Mouse (Mus musculus) adrenal gland (tissue): ENCODE data around the gene Wwc2.

Experiments
- intact Hi-C: fragments of 180-260 bp; cut with DNase I; formaldehyde crosslinking; loops from one replicate; pipeline ENCODE4 v1.15.1; 2025

Gene Wwc2

DNA sequence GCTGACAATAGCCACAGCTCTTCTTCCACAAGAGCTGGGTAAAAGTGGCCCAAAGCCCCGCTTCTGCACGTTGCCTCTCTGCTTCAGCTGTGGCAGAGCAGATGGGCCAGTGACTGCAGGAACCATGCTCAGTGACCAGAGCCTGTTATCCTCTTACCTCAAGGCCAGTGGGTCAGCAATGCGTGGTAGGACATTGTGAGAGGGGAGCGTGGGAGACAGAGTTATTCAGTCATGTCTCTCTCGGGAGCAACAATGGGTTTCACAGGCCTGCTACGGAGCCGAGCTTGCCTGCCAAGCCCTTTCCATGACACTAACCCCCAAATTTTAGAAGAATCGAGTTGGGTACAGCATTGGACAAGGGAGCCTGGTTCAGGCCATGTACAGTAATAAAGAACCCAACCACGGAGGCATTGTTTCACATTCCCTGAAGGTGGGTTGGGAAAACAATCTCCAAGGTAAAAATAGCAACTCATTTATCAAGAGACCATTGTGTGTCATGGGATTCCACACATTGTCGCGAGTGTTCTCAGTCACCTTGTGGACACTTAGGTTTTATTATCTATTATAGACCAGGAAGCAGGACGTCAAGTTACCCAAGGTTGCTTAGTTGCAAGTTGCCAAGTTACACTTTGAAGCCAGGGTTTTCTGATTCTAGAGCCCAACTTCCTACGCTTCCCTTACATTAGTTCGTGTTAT lies 180.6 kb downstream of the Wwc2 start:
- intact Hi-C loops = no loop called here

DNA sequence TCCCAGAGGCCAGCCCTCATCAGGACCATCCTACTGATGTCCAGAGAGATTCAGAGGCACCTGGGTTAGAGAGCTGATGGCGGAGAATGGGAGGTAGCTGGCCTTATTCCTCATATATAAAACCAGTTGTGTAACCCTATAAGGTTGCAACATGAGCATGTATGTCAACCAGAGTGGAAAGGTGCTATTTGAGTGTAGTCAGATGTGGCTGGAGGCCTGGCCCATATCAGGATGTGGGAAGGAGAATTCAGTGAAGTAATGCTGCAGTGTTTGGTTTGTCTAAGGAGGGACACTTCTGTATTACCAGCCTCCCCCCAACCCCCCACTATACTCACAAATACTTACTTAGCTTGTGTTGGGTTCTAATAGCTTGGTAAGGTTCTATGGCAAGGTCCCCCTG lies 186.5 kb downstream of the Wwc2 start:
- intact Hi-C loops = no loop called here

DNA sequence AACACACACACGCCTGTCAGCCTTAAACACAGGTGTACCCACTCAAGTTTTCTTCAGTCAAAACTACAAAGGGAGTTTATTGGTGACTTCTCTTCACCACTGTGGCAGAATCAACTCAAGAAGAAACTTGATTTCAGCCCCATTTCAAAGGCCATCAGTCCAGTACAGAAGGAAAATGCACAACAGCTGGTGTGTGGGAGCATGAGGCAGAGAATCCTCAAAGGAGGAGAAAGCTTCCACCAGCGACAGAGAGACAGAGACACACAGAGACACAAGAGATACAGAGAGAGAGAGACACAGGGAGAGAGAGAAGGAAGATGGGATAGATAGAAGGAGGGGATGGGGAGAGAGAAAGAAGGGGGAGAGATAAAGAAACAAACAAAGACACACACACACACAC lies 188.4 kb downstream of the Wwc2 start:
- intact Hi-C loops = no loop called here

DNA sequence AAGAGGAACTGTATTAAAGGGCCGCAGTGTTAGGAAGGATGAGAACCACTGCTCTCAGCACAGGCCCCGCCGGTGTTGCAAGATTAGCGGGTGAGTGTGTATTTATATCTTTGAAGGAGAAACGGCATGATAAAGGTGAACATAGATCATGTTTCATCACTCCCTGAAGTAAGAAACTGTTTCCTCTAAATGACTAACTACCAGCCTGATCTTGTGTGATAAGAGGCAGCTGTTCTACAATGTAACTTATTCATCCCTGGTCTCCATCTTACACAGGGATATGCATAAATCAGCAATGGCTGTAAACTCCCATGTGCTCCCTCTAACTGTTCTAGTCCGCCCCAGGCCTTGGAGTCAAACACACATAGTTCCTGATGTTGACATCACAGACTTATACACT lies 191.3 kb downstream of the Wwc2 start:
- intact Hi-C loops = no loop called here

DNA sequence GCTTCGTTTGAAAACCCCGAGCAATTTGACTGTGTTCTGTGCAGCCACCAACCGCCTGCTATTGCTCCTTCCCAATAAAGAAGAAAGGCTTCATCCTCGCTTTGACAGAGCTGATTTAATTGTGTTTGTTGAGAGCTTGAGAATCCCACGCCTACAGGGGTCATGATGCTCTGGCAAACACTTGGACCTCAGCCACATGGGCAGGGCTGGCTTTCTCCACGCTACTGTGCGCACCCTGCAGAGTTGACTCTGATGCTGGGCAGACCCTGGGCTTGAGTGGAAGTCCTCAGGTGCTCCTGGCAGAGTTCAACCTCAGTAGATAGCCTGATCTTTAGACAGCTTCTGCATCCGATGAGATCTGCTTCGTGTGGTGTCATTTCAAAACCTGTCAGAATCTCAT lies 198.7 kb downstream of the Wwc2 start:
- intact Hi-C loops = no loop called here

DNA sequence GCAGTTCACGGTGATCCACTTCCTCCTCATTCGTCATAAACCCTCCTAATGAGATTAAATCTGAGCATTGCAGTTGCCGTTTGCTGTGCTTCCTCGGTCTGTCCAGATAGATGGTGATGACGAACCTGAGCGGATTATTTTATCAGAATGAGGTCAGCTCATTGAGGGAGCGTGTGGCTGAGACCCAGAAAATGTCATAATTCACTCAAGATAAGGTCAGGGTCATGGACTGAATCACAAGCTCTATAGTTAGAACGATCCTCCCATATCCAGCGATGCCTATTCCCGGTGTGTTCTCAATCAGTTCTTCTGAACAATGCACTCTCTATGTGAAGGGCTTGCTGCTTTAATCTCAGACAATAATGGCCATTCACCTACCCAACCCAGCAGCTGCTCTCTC lies 203.0 kb downstream of the Wwc2 start:
- intact Hi-C loops = no loop called here

DNA sequence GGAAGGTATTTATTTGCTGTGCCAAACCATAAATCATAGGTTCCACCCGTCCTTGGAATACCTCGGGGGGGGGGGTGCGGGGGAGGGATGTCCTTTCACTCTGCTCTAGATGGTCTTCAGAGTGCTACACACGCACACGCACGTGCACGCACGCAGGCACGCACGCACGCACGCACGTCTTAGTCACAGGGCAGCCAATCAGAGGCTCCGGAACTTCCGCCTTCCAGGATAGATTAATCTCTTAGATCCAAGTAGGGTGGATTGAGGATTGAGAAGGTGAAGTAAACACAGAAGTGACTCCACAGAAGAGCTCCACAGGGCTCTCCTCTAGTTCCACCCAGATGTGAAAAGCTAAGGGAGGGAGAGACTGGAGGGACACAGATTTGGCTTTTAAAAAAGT lies 204.4 kb downstream of the Wwc2 start:
- intact Hi-C loops = no loop called here

DNA sequence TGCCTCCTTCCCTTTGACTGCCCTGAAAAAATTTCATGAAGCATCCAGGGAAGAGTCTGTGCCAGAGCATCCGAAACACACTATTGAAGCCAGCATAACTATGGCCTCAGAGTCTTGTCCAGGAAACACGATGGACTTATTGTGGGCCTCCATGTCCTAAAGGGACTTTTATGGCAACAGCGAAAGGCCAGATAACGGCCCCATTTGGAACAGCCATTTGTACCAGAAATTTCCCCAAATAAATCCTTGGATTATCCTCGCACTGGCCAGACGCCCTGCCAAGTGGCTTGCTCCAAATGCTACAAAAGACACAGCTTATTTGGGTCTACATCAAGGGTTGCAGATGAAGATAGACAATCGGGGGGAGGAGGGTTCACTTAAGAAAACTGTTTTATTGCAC lies 206.3 kb downstream of the Wwc2 start:
- intact Hi-C loops = no loop called here

DNA sequence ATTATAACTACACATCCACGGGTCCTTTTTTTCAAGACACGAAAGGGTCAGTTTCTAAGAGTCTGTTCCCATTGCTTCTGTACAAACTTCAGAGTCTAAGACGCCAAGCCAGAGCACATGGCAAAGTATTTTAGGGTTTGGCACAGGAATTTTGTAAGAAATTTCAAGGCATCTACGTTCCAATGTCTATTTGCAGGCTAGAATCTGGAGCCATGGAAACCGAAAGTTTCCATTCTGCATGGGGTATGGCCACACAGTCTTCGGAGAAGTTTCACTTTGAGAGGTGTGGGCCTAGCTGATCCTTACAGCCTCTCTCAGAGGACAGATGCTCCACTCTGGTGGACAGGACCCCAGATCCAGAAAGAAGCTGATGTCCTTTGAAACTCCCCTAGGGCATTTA lies 206.8 kb downstream of the Wwc2 start:
- intact Hi-C loops = no loop called here

DNA sequence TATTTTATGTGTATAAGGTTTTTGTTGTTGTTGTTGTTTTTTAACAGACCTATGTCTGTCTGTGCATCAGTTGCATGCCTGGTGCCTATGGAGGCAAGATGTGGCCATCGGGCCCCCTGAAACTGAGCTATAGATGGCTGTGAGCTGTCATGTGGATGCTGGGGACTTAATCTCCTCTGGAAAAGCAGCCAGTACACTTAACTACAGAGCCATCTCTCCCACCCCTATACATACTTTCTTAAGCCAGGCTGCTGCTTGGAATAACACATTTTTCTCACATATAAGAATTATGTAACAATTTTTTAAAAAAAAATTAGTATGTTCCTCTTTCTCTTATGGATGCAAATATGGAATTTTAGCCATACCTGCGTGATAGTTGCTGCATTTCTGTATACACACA lies 207.2 kb downstream of the Wwc2 start:
- intact Hi-C loops = no loop called here

DNA sequence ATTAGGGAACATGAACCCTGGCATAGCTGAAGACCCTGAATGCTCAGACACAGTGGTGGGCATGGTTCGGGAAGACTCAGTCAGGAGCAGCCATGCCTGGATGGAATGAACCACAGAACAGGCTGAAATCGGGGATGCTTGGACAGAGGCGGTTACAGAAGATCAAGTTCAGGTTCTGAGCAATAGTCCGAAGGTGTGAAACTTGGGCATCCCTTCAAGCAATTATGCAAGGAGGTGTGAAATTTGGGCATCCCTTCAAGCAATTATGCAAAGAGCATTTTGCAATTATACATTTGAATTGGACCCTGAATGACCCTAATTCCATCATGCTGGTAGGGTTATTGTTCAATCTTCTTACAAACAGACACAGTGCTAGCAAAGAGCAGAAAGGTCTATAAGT lies 208.8 kb downstream of the Wwc2 start:
- intact Hi-C loops = no loop called here

DNA sequence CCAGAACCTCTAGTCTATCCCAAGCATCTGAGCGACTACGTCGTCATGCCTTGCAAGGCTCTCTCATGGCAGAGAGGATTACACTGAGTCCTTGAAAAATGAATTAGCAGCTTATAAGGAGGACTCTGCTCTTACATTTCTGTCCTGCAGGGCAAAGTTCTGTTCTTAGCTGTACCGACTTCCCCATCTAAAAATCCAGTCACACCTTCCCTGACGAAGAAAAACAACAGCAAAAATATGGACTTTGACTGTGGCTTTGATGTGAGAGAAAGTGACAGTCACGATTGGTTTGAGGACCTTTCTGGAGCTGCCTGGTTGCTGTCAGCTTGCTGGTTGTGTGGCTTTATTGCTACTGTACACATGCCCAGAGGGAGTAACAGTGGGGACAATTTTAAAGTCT lies 211.1 kb downstream of the Wwc2 start:
- intact Hi-C loops = no loop called here

DNA sequence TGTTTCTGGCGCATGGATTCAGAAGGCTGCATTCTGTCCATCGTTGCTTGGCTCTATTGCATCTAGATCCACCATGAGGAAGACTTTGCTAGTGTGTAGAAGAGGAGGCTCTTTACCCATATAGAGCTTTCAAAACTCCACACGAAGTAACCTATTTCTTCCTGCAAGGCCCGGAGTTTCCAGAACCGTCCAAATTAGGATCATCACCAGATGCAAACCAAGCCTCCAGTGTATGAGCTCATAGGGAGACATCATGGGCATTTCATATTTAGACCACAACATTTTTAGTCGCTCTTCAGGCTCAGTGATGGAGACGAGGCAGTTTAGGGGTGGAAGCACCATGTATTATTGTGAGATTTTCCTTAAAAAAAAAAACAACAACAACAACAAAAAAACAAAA lies 213.3 kb downstream of the Wwc2 start:
- intact Hi-C loops = no loop called here
